Mouse (Mus musculus) naive thymus-derived CD4-positive, alpha-beta T cell, adult 2 months (primary cell): ENCODE measurements around the gene Kcna10.

Experiments
- DNase-seq: peaks from one replicate; pipeline ENCODE4 v3.0.0-alpha.2; 2011; ENCODE audit warnings: low read depth

The Kcna10 gene

GRCm38 (mm10) chr3:107182756-107183155 lies at the start of gene Kcna10:
Gene Kcna10, plus strand, starts transcription at chr3:107183056.
- no peak for DNase-seq

GRCm38 (mm10) chr3:107134457-107134856 lies 48.4 kb upstream of the Kcna10 start:
- no peak for DNase-seq

DNA sequence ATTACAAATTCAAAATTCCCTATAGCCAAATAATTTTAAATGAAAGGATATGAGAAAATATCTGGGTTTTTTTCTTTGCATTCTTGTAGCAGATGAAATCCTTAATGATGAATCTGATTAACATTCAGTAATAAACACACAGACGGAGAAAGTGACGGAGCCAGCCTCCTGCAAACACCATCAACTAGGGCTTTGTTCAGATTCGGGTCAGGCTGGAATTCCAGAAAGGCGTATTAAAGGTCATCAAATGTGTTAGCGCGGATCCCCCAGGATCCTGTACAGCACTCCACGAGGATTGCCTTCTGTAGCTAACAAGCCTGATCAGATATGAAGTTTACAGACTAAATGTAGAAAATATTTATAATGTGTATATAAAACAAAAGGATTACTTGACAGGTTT lies 35.7 kb upstream of the Kcna10 start:
- no peak for DNase-seq

DNA sequence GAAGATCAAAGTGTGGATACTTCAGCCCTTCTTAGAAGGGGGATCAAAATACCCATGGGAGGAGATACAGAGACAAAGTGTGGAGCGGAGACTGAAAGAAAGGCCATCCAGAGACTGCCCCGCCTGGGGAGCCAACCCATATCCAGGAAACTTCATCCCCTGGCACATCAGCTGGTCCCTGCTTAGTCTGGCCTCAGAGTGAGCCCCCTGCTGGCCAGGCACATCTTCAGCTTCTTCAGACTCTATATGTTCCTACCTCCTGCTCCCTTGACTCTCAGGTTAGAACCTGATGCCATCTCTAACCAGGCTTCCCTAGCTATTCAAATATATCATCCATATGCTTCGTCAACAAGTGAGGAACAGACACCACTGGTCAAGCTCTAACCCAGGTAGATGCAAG lies 33.9 kb upstream of the Kcna10 start:
- DNase-seq, result peak; percentile 80

DNA sequence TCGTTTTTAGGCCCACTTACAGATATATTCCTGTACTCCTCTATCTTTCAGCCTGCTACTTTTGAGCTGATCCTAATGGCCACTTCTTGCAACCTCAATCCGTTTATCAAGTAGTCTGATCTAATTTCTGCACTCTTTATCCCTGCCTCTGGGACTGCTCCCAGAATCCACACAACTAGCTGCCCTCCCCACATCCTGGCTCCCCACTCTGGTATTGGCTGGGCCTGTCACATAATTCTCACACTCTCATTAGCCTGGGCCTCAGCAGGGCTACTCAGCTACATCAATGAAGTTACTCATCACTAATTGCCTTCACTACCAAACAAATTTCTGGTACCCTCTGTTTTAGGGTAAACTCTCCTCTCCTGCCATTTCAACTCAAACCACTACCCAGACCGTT lies 32.4 kb upstream of the Kcna10 start:
- no peak for DNase-seq

DNA sequence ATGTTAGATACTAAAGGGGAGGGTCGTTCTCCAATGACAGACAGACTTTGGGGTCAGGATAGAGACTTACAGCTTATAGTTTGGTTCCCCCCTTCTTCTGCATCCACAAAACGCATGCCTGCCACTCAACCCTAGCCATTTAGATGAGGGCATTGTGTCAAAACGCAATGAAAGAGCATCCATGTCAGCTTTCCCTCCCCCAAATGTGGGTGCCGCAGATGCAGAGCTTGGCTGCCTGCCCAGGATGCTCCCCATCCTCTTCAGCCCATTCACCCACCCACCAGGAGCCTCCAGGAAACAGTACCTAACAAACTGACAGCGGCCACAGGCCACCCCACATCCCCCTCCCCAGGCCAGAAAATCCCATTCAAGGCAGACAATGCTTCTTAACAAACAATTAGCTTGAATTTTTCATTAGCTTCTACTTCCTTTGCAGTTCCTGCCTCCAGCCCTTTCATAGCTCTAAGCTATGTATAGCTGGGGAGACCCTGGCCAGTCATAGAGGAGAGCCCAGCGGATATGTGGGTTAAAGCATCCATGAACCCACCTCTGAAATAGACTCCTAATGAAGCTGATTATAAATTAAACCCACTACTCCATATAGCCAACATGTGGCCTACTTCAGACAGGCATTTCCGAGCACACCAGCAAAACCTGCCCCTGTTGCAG lies 31.9 kb upstream of the Kcna10 start:
- no peak for DNase-seq

DNA sequence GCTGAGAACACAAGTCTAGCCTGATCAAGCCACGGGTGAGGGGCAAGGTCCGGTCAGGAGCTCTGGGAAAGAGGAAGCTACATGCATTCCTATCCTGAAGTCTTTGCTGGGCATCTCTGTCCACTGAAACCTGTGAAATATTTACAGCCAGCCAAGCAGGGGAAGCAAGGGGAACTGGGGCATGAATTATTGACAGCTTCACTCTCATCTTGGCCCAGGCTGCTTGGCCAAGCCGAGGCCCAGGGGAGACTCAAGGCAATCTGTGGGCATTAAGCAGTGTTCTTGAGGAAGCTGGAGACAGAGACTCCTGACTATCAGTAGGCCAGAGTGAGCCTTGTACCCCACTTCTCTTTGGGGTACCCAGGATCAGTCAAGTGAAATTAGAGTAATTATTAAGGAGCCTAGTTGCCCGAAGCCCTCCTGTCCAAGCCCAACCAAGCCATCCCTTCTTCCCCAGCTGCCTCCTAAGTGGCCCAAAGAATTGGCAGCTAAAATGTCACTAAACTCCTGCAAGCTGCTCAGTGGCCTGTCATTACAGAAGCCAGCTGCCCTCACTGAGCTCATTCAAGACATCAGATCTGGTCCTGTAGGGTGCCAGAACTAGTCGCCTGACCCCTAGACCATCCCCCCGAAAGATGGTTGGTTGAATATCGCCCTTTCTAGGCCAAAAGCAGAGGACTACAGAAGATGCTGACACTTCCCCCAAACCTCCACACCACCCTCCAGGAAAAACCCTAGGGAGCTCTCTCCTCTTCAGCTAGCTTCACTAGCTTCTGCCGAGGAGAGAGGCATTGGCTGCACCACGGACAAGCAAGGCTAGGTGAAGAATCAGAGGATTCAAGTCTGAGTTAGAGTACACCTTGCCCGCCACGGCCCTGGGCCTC lies 28.8 kb upstream of the Kcna10 start:
- no peak for DNase-seq

- DNase-seq, result no peak
These were observed 24.0 kb upstream of the Kcna10 start for GRCm38 (mm10) chr3:107158856-107159255.

GRCm38 (mm10) chr3:107159418-107159817 lies 23.4 kb upstream of the Kcna10 start:
- DNase-seq, result peak; percentile 54

- peak; percentile 24 for DNase-seq
These were observed 23.0 kb upstream of the Kcna10 start for GRCm38 (mm10) chr3:107159859-107160324.

DNA sequence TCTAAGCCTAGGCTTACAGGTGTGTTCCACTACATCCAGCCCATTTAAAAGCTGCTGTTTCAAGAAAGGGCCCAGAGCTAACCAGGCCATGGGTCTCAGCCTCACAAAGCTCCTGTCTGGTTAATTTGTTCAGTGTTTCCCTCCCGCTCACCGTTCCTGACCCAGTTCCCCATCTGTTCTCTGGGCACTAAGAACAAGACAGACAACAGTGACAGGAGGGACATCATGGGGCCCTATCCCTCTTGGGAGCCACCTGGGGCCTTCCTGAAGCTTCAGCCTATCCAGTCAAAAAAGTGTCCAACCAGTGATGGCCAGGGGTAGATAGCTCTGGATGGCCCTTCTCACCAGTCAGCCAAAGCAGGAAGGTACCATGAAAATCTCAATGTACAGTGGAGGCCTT lies 20.1 kb upstream of the Kcna10 start:
- no peak for DNase-seq

DNA sequence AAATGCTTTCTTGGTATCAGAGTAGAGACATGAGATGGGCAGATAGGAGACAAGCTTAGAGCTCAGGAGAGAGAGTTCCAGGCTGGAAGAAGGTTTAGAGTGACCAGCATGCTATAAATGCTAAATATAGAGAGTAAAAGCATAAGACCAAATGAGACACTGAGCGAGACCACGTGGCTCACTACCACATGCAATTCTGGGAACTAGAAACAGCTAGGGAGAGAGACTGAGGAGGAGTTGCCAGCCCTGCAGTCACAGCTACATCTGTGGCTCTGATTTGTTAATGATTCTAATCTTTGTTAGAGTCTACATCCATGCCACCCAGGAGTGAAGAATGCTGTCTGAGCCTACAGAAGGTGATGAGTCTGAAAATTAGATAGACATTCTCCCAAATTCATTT lies 13.3 kb upstream of the Kcna10 start:
- DNase-seq, result no peak

- DNase-seq, result no peak
These were observed 10.9 kb upstream of the Kcna10 start for GRCm38 (mm10) chr3:107171964-107172363.

- DNase-seq, result no peak
These were observed 10.3 kb upstream of the Kcna10 start for GRCm38 (mm10) chr3:107172556-107172955.

DNA sequence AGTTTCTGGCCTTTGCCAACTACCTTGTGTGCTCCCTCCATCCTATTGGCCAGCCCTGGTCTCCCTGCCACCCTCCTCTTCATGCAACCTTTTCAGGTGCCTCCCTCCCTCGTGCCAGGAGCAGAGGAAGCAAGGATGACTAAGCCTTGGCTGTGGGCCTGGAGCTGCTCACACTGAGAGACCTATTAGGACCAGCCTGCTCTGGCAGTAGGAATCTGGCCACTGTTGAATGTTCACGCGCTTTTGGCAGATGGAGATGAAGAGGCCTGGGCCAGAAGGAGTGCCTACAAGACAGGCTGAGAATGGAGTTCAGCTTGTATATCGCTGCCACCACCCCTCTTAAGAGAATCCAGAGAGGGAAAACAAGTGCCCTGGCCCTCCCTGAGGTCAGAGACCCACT lies 7.4 kb upstream of the Kcna10 start:
- no peak for DNase-seq

DNA sequence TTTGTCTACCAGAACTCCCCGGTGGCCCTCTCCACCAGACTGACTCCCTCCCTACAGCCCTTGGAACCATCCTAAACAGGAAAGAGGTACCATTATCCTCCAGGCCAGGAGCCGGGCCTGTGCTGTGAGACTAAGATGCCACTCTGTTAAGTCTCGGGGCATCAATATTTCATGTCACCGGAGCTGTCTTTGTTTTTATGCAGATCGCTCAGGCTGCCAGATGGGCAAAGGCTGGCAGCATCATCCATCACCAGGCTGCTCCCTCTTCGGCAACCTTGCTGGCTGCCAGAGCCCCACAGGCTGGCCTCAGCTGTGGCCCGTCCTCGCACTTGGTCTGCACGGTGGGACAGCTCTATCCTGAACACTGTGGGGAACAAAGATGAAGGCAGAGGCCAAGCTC lies 6.4 kb upstream of the Kcna10 start:
- no peak for DNase-seq

- no peak for DNase-seq
These were observed 2.0 kb upstream of the Kcna10 start for GRCm38 (mm10) chr3:107180860-107181259.

- no peak for DNase-seq
These were observed 322 bp downstream of the Kcna10 start for GRCm38 (mm10) chr3:107183178-107183577.

- peak; percentile 72 for DNase-seq
These were observed 2.7 kb downstream of the Kcna10 start for GRCm38 (mm10) chr3:107185597-107185996.

- DNase-seq, result no peak
These were observed 4.2 kb downstream of the Kcna10 start for GRCm38 (mm10) chr3:107187022-107187421.

GRCm38 (mm10) chr3:107188226-107188899 lies 5.5 kb downstream of the Kcna10 start:
- peak; percentile 66 for DNase-seq

DNA sequence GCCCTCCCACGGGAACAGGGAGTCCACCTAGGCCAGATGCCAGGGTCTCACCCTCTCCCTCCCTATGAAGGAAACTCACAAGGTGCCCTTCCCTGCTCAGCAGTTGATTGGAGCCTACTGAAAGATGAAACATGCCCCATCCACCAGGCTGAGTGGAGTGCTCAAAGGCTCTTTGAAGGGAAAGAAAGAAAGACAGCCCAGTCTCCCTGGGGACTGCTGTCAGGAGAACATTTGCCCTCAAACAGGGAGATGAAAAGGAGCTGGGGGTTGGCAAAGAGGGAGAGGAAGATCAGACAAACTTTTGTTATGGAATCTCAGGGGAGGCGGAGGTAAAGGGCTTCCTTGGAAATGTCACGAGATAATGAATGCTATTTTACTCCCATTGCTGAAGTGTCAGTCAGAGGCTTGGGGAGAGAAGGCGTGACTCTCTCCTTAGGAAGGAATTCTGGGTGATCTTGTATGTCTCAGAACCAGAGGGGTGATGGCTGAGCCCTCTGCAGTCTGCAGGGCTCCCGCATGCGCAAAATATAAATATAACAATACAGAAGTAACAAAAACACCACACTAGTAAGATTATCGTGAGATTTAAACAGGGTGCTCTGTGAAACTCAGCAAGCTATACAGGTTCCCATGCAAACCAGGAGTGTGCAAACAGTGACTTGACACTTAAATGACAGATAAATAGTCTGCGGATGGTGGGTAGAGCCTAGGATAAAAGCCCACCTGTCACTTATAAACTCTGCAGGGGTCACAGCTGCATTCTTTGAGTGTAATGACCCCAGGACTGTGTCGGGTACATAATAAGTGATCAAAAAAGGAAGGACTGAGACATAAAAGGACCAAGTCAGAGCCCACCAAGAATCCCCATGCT lies 18.7 kb downstream of the Kcna10 start:
- no peak for DNase-seq
